Mouse (Mus musculus): Measurements from ENCODE around the gene S1pr1.

DNA sequence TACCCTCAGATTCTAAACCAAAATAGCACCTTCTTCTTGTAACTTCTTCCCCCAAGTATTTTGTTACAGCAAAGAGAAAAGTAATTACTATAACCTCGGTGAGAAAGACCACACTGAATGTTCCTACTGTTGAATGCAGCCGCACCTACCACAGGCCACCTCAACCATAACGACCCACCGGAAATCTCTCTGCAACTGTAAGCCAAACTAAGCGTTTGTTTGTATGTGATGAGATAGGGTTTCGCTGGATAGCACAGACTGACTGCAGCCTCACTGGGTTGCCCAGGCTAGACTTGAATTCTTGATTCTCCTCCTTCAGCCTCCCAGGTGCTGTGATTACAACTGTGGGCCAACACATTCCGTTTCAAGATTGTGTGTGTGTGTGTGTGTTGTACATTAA, 15.5 kb upstream of the S1pr1 start:
- no peak for TF ChIP-seq CTCF (IDR thresholded peaks at IDR 0.05; ENCODE audit: low read depth, low read length)
- TF ChIP-seq POLR2A (IDR thresholded peaks at IDR 0.05; ENCODE audit: borderline replicate concordance, low read depth, low read length) = no peak
